Mouse (Mus musculus) forebrain, postnatal 0 days (tissue): Measurements from ENCODE around the gene Pjvk. TPM values are rescaled to one million over a fixed set of nuclear protein-coding genes. Genes with fewer than 3 reads are reported as not detected.

Source experiments
- ATAC-seq: fragments of 200-750 bp; cut with Nextera tagmentation; 2 replicates; pipeline ENCODE4 v1.8.0; 2017; ENCODE audit warnings: mild to moderate bottlenecking, moderate library complexity
- DNase-seq: peaks from one replicate; pipeline ENCODE4 v3.0.0-alpha.2; 2015
- H3K27ac ChIP-seq: fragments of 300-500 bp; sonication (generic); 2 replicates; pipeline ENCODE4 v1.5.1; 2014; ENCODE audit warnings: low read depth, mild to moderate bottlenecking, antibody characterized with exemption, low read length, moderate library complexity, mixed read lengths
- H3K27me3 ChIP-seq: fragments of 300-500 bp; sonication (generic); 2 replicates; pipeline ENCODE4 v1.6.1; 2014; ENCODE audit warnings: mild to moderate bottlenecking, low read length, mixed read lengths; ENCODE audit not compliant: insufficient read depth
- H3K36me3 ChIP-seq: fragments of 300-500 bp; sonication (generic); 2 replicates; pipeline ENCODE4 v1.6.1; 2014; ENCODE audit warnings: mild to moderate bottlenecking, moderate library complexity; ENCODE audit not compliant: insufficient read depth
- H3K4me1 ChIP-seq: fragments of 300-500 bp; sonication (generic); 2 replicates; pipeline ENCODE4 v1.6.1; 2014; ENCODE audit warnings: antibody characterized with exemption; ENCODE audit not compliant: insufficient read depth
- H3K4me2 ChIP-seq: fragments of 300-500 bp; sonication (generic); 2 replicates; pipeline ENCODE4 v1.6.1; 2014; ENCODE audit warnings: low read depth, mild to moderate bottlenecking, moderate library complexity
- H3K4me3 ChIP-seq: fragments of 300-500 bp; sonication (generic); 2 replicates; pipeline ENCODE4 v1.5.1; 2014; ENCODE audit warnings: low read depth, low read length, mixed read lengths
- H3K9ac ChIP-seq: fragments of 300-500 bp; sonication (generic); 2 replicates; pipeline ENCODE4 v1.6.1; 2014; ENCODE audit warnings: mild to moderate bottlenecking
- H3K9me3 ChIP-seq: fragments of 300-500 bp; sonication (generic); 2 replicates; pipeline ENCODE4 v1.6.1; 2016; ENCODE audit warnings: low read length
- CTCF ChIP-seq: sonication (generic); IDR thresholded peaks from 2 replicates; pipeline ENCODE4 v1.5.1; 2016; ENCODE audit warnings: antibody characterized with exemption, control low read depth, low read depth
- WGBS: fragments of 180-500 bp; shearing (Covaris S2); extraction: QIAGEN DNeasy Blood & Tissue Kit; methylation state at CpG from one replicate; pipeline ENCODE4 v1.1.7; 2014; 5-methylcytosine and 5-hydroxymethylcytosine counted together
- polyA plus RNA-seq: library from polyadenylated mRNA; unstranded; fragments of >200 nt; fragmentation: Nextera tagmentation; extraction: Ambion mirVana; gene quantifications from 2 replicates; pipeline ENCODE4 v1.2.1, GENCODE M21; 2015
- total RNA-seq: library from RNA; depleted of rRNA; stranded (reverse); fragments of >200 nt; gene quantifications from 2 replicates; pipeline ENCODE4 v1.2.3, GENCODE M21; 2014

Pjvk gene
- total and polyA plus RNA-seq, 2 experiments from 2014 or later, result 0.33 TPM; not detected in 1

GRCm38 (mm10) chr2:76648666-76649141 is 428 bp downstream of the Pjvk start:
- H3K36me3 ChIP-seq, result peaks cover 6% of the 10 kb centered on the region; the same call in 1 of the 2 replicates
- DNase-seq, result no peak
- peak overlapping the region; percentile 71 for H3K4me2 ChIP-seq
- H3K9me3 ChIP-seq, result no peaks in the 10 kb centered on the region
- WGBS, result 30% methylated on average over 13 of the region's 13 CpGs
- no peaks in the 10 kb centered on the region for H3K27me3 ChIP-seq
- H3K4me1 ChIP-seq, result peaks cover 3% of the 10 kb centered on the region; the same call in 1 of the 2 replicates
- peak overlapping the region; percentile 82 for H3K27ac ChIP-seq
- ATAC-seq, result peak; percentile 10; the same call in 1 of the 2 replicates
- H3K4me3 ChIP-seq, result peak overlapping the region; percentile 67
- TF ChIP-seq CTCF, result no peak
- H3K9ac ChIP-seq, result peak overlapping the region; percentile 80

- H3K4me2 ChIP-seq, result no peak overlapping the region
- H3K27ac ChIP-seq, result no peak overlapping the region
- H3K36me3 ChIP-seq, result no peaks in the 10 kb centered on the region
- WGBS, result 96% methylated on average over 4 of the region's 4 CpGs
- no peak overlapping the region for H3K4me3 ChIP-seq
- peaks cover 3% of the 10 kb centered on the region; the same call in 1 of the 2 replicates for H3K4me1 ChIP-seq
- ATAC-seq (no peak), DNase-seq (no peak)
- no peak overlapping the region for H3K9ac ChIP-seq
- H3K27me3 ChIP-seq, result no peaks in the 10 kb centered on the region
- TF ChIP-seq CTCF, result no peak
- no peaks in the 10 kb centered on the region for H3K9me3 ChIP-seq
Measured at GRCm38 (mm10) chr2:76653070-76653469, 4.8 kb downstream of the Pjvk start.

- Histone ChIP-seq H3K27ac (no peak overlapping the region), H3K9me3 (no peaks in the 10 kb centered on the region), H3K36me3 (no peaks in the 10 kb centered on the region), H3K4me1 (no peaks in the 10 kb centered on the region), H3K4me2 (no peak overlapping the region), H3K9ac (no peak overlapping the region), H3K4me3 (no peak overlapping the region), H3K27me3 (no peaks in the 10 kb centered on the region)
- WGBS, result 73% methylated on average over 5 of the region's 5 CpGs
- no peak for DNase-seq
- no peak for TF ChIP-seq CTCF
- peak; percentile 53; the same call in 1 of the 2 replicates for ATAC-seq
Measured at GRCm38 (mm10) chr2:76654646-76655045, 6.4 kb downstream of the Pjvk start.

- no peaks in the 10 kb centered on the region for H3K4me1 ChIP-seq
- no peak overlapping the region for H3K27ac ChIP-seq
- WGBS, result 79% methylated on average over 3 of the region's 3 CpGs
- no peak for TF ChIP-seq CTCF
- DNase-seq, result no peak
- no peak overlapping the region for H3K4me2 ChIP-seq
- H3K27me3 ChIP-seq, result no peaks in the 10 kb centered on the region
- H3K36me3 ChIP-seq, result no peaks in the 10 kb centered on the region
- no peak overlapping the region for H3K9ac ChIP-seq
- ATAC-seq, result peak; percentile 53; the same call in 1 of the 2 replicates
- H3K9me3 ChIP-seq, result no peaks in the 10 kb centered on the region
- H3K4me3 ChIP-seq, result no peak overlapping the region
Measured at GRCm38 (mm10) chr2:76655444-76655843, 7.2 kb downstream of the Pjvk start.

GRCm38 (mm10) chr2:76655982-76656381 is 7.7 kb downstream of the Pjvk start:
- Histone ChIP-seq H3K4me3 (no peak overlapping the region), H3K9me3 (no peaks in the 10 kb centered on the region), H3K9ac (no peak overlapping the region), H3K27ac (no peak overlapping the region), H3K4me2 (no peak overlapping the region), H3K4me1 (no peaks in the 10 kb centered on the region), H3K27me3 (no peaks in the 10 kb centered on the region), H3K36me3 (no peaks in the 10 kb centered on the region)
- TF ChIP-seq CTCF, result peak; percentile 26; the same call in 1 of the 2 replicates
- no peak for DNase-seq
- 20% methylated on average over 1 of the region's 1 CpGs for WGBS
- no peak for ATAC-seq

GRCm38 (mm10) chr2:76658551-76658950 is 10.3 kb downstream of the Pjvk start:
- DNase-seq (no peak), ATAC-seq (no peak)
- H3K4me2 ChIP-seq, result no peak overlapping the region
- H3K9ac ChIP-seq, result no peak overlapping the region
- WGBS, result 79% methylated on average over 13 of the region's 13 CpGs
- H3K27ac ChIP-seq, result no peak overlapping the region
- H3K9me3 ChIP-seq, result no peaks in the 10 kb centered on the region
- no peak overlapping the region for H3K4me3 ChIP-seq
- no peaks in the 10 kb centered on the region for H3K27me3 ChIP-seq
- no peak for TF ChIP-seq CTCF
- no peaks in the 10 kb centered on the region for H3K36me3 ChIP-seq
- no peaks in the 10 kb centered on the region for H3K4me1 ChIP-seq

- ATAC-seq (no peak), DNase-seq (no peak)
- WGBS, result 42% methylated on average over 7 of the region's 8 CpGs
Measured at GRCm38 (mm10) chr2:76659419-76659818, 11.1 kb downstream of the Pjvk start.

More at GRCm38 (mm10) chr2:76659419-76659818, 11.1 kb downstream of the Pjvk start:
- H3K9ac ChIP-seq, result no peak overlapping the region
- no peaks in the 10 kb centered on the region for H3K9me3 ChIP-seq
- no peak overlapping the region for H3K4me2 ChIP-seq
- H3K27ac ChIP-seq, result no peak overlapping the region
- TF ChIP-seq CTCF, result no peak
- no peaks in the 10 kb centered on the region for H3K27me3 ChIP-seq
- H3K36me3 ChIP-seq, result no peaks in the 10 kb centered on the region
- no peaks in the 10 kb centered on the region for H3K4me1 ChIP-seq
- H3K4me3 ChIP-seq, result no peak overlapping the region
